Mouse (Mus musculus): ENCODE results near the gene Vmac.

GRCm38 (mm10) chr17:56723419-56724161, 5.8 kb upstream of the Vmac start:
- TF ChIP-seq POLR2A (IDR thresholded peaks at IDR 0.05; ENCODE audit: control insufficient read depth, extremely low read depth, insufficient read depth, low read length, poor library complexity) (no peak), CTCF (IDR thresholded peaks at IDR 0.05; ENCODE audit: borderline replicate concordance, control insufficient read depth, extremely low read depth, insufficient read depth, low read length, poor library complexity) (no peak)

Measured in thymus, adult 2 months (tissue).